Mouse (Mus musculus) cerebellum, adult 2 months (tissue): ENCODE measurements around the gene Arl8a. TPM values are rescaled to one million over a fixed set of nuclear protein-coding genes. Genes with fewer than 3 reads are reported as not detected.
"Not testable (repeated sequence)": the region's sequence is repeated elsewhere in the genome, so short reads cannot be mapped to it uniquely, and the experiment has no call there.

ENCODE experiments used
- DNase-seq, 2 experiments: peaks; one replicate each; pipeline ENCODE4 v3.0.0; 2021
- H3K27ac ChIP-seq: fragments of 200-500 bp; 2 replicates; pipeline ENCODE4 v1.5.1; 2012; ENCODE audit warnings: low read length, control low read depth, inconsistent platforms; ENCODE audit not compliant: insufficient read depth
- H3K27me3 ChIP-seq: fragments of 200-500 bp; 2 replicates; pipeline ENCODE4 v1.6.1; 2012; ENCODE audit warnings: inconsistent platforms, mild to moderate bottlenecking, low read length, moderate library complexity; ENCODE audit not compliant: control insufficient read depth, insufficient read depth
- H3K4me1 ChIP-seq: fragments of 200-500 bp; 2 replicates; pipeline ENCODE4 v1.6.1; 2011; ENCODE audit warnings: low read length; ENCODE audit not compliant: control insufficient read depth, insufficient read depth
- H3K4me3 ChIP-seq: fragments of 200-500 bp; replicated peaks from 2 replicates; pipeline ENCODE3; 2011; ENCODE audit warnings: mild to moderate bottlenecking, low read depth, low read length, control low read depth; ENCODE audit not compliant: insufficient read depth
- CTCF ChIP-seq: fragments of 200-500 bp; IDR thresholded peaks from 2 replicates; pipeline ENCODE4 v1.5.1; 2011; ENCODE audit warnings: low read depth, mild to moderate bottlenecking, control low read depth, low read length, moderate library complexity, borderline replicate concordance; ENCODE audit not compliant: insufficient read depth
- POLR2A ChIP-seq: fragments of 200-500 bp; IDR thresholded peaks from 2 replicates; pipeline ENCODE4 v1.6.1; 2011; ENCODE audit warnings: low read length, control low read depth, borderline replicate concordance; ENCODE audit not compliant: insufficient read depth
- WGBS: fragments of 180-500 bp; shearing (Covaris S2); methylation state at CpG from one replicate; pipeline ENCODE4 v1.1.7; 2018; 5-methylcytosine and 5-hydroxymethylcytosine counted together
- polyA plus RNA-seq: library from polyadenylated mRNA; depleted of rRNA; stranded (reverse); fragments of >200 nt; gene quantifications from 2 replicates; pipeline ENCODE4 v1.2.3, GENCODE M21; 2012

Gene Arl8a
- polyA plus RNA-seq, 1 experiment = 297 TPM

DNA sequence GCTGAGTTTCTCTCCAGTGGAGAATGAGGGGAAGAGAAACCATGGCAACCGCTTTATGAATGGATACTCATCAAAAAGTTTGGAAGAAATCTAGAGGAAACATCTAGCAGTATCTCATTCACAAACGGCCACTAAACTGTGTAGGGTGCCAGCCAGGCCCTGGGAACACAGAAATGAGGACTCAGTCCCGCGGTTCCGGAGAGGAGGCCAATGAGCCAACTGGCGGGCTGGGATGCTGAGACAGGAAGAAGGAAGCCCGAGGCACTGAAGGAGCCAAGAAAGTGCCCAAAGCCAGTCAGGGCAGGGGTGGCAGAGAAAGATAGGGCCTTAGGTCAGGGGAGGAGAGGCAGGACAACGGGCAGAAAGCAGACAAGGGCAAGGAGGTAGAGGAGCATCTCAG lies 39.8 kb downstream of the Arl8a start:
- peak; percentile 29 to 50 for DNase-seq
- WGBS = 25% methylated on average over 8 of the region's 8 CpGs
- no peak overlapping the region for H3K4me3 ChIP-seq
- H3K4me1 ChIP-seq = peaks cover 13% of the 10 kb centered on the region
- TF ChIP-seq CTCF (no peak), POLR2A (no peak)
- no peaks in the 10 kb centered on the region for H3K27me3 ChIP-seq
- no peak overlapping the region for H3K27ac ChIP-seq

DNA sequence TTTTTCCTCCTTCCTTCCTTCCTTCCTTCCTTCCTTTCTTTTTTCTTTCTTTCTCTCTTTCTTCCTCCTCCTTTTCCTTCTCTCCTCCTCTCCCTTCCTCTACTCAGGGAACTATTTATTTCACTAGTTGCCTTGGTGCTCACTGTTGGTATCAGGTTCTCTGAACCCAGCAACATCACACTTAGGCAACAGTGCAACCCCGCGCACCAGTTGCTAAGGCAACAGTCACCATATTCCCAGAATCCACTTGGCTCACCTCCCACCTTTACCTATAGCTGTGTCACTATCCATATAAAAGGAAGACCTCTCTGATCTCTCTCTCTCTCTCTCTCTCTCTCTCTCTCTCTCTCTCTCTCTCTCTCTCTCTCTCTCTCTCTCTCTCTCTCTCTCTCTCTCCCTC lies 40.4 kb downstream of the Arl8a start:
- not testable (repeated sequence) for H3K27ac ChIP-seq, H3K4me3 ChIP-seq, DNase-seq, H3K27me3 ChIP-seq
- H3K4me1 ChIP-seq = peaks cover 11% of the 10 kb centered on the region
- WGBS = 81% methylated on average over 2 of the region's 2 CpGs

DNA sequence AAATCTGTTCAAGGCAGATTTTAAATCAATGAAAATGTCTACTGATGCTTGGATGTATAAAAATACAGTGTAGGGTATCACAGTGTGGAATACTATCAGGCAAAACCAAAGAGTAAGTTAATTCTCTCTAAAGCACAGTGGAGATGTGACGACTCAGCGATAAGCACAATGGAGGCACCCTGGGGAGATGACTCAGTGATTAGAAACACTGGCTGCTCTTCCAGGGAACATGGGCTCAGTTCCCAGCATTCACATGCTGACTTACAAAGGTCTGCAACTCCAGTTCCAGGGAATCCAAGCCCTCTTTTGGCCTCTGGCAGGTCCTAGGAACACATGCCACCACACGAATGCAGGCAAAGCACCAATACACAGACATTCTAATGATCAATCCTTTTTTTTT lies 41.6 kb downstream of the Arl8a start:
- TF ChIP-seq CTCF (no peak), POLR2A (no peak)
- H3K4me1 ChIP-seq = peaks cover 7% of the 10 kb centered on the region
- no peaks in the 10 kb centered on the region for H3K27me3 ChIP-seq
- H3K27ac ChIP-seq = no peak overlapping the region
- no peak overlapping the region for H3K4me3 ChIP-seq
- WGBS = 18% methylated on average over 3 of the region's 3 CpGs
- DNase-seq = peak in 1 of 2 experiments; percentile 57

DNA sequence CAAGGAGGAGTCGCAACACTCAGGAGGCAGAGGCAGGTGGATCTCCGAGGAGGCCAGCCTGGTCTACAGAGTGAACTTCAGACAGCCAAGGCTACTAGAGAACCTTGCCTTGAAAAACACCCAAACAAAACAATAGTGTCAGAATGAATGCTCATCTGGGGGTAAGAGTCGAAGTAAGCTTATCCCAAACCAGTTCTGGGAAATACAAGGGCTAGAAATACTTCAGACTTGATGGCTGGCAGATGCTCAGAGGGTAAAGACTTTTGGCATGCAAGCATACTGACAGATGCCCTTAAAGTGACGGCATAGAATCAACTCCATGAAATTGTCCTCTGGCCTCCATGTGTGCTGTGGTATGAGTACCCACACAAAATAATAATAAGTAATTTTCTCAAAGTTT lies 42.6 kb downstream of the Arl8a start:
- H3K27ac ChIP-seq = no peak overlapping the region
- DNase-seq = no peak
- H3K4me1 ChIP-seq = peaks cover 9% of the 10 kb centered on the region
- 75% methylated on average over 4 of the region's 4 CpGs for WGBS
- H3K4me3 ChIP-seq = no peak overlapping the region
- TF ChIP-seq CTCF (no peak), POLR2A (no peak)
- H3K27me3 ChIP-seq = no peaks in the 10 kb centered on the region

DNA sequence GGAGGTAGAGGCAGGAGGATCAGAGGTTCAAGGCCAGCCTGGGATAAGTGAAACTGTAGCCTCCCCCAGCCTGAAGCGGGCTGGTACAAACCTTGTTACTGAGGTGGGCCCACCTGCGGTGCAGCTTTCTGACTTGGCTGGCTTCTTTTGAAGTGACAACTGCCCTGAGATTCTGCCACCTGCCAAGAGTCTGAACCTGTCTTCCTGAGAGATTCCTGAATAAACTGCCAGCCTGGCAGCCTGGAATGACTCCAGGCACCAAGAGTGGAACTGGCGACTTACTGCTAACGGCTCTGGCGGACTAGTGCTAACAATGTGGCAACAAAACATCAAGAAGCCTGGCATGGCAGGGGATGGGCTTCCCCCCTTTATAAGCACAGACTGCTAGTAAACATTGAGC lies 47.7 kb downstream of the Arl8a start:
- DNase-seq = peak; percentile 55 to 75
- not testable (repeated sequence) for H3K27me3 ChIP-seq, H3K4me1 ChIP-seq, H3K27ac ChIP-seq, H3K4me3 ChIP-seq
- 6% methylated on average over 5 of the region's 5 CpGs for WGBS

DNA sequence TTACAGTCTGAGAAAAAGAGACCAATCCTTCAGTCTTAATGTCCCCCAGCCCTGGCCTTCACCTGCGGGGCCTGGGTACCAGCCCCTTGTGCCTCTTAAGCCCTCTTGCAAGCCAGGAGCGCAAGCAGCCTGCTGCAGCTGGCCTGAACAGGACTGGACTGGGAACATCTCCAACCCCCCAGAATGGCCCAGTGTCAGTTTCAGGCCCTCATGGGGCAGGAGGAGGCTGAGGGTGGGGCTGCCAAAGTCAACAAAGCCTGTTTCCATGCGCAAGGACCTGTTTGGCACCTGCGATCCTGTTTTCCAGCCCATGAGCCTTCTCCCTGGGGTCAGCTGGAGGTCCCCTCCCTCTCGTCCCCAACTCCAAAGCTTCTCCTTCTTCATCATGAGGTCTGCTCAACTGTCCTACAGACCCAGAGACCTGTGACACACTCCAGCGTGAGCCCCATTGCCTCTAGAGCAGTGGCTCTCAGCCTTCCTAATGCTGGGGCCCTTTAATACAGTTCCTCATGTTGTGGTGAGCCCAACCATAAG lies 49.4 kb downstream of the Arl8a start:
- Histone ChIP-seq H3K27me3 (no peaks in the 10 kb centered on the region), H3K4me3 (no peak overlapping the region), H3K4me1 (0 out of 2 replicates have a peak, but pooled peaks cover 6% of the 10 kb centered on the region), H3K27ac (no peak overlapping the region)
- TF ChIP-seq CTCF (no peak), POLR2A (no peak)
- no peak for DNase-seq
- WGBS = 83% methylated on average over 6 of the region's 6 CpGs

DNA sequence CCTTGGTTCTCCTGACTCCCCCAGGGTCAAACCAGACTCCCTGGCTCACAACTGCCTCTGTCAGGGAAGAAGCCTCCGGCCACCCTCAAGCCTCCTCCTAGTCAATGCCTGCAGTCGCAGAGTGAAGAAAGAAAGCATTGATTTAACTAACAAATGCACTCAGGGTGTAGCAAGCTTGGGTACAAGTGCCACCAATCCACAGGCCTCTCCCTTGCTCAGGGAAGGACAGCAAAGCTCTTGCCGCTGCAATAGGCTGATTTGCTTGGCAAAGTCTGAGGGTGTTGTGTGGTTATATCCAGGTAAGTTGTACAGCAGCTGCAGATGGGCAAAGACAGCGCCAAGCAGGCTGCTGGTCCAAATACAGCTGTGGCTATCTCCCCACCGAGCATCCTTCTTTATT lies 51.8 kb downstream of the Arl8a start:
- Histone ChIP-seq H3K27me3 (no peaks in the 10 kb centered on the region), H3K4me1 (0 out of 2 replicates have a peak, but pooled peaks cover 6% of the 10 kb centered on the region), H3K4me3 (no peak overlapping the region), H3K27ac (no peak overlapping the region)
- no peak for DNase-seq
- 71% methylated on average over 5 of the region's 5 CpGs for WGBS
- TF ChIP-seq POLR2A (no peak), CTCF (no peak)

DNA sequence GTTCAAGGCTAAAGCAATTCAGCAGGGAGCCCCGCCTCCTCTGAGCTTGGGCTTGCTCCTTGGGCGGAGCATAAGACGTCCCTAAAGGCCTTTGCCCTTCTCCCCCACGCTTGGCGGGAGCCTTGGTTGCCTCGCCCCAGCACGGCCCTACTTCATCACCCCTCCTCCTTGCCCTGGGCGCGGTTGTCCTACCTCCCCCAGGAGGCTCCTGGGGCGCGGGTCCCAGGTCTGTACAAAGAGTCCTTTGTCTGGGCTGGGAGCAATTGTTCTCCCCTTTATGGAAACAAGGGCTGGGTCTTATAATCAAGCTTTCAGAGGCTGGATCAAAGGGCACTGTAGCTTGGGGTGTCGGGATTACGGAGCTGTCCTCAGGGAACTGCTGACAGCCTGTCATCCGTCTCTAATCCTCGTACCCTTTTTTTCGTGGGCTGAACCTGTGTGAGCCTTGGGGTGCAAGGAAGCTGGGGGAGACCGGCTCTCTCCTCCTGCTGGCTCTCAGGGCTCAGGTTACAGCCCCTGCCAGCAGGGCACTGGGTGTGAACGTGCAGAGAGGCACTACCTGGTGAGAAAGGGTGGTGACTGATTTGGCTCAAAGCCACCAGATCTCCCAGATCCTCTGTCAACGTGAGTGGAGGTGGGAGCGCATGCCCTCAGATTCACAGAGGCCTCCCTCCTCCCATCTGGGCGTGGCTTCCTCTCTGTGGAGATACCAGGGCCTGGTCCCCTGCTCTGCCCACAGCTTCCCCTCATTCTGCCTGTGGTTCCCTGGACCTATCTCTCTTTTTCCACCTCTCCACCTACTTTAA lies 52.6 kb downstream of the Arl8a start:
- H3K27ac ChIP-seq = no peak overlapping the region

More for the DNA sequence above, 52.6 kb downstream of the Arl8a start:
- Histone ChIP-seq H3K4me3 (no peak overlapping the region), H3K27me3 (no peaks in the 10 kb centered on the region), H3K4me1 (0 out of 2 replicates have a peak, but pooled peaks cover 4% of the 10 kb centered on the region)
- no peak for DNase-seq
- 41% methylated on average over 21 of the region's 21 CpGs for WGBS
- TF ChIP-seq POLR2A = no peak
- TF ChIP-seq CTCF = no peak
